ENCODE assay signal across 10 mouse cellular contexts in the genomic region with DNA sequence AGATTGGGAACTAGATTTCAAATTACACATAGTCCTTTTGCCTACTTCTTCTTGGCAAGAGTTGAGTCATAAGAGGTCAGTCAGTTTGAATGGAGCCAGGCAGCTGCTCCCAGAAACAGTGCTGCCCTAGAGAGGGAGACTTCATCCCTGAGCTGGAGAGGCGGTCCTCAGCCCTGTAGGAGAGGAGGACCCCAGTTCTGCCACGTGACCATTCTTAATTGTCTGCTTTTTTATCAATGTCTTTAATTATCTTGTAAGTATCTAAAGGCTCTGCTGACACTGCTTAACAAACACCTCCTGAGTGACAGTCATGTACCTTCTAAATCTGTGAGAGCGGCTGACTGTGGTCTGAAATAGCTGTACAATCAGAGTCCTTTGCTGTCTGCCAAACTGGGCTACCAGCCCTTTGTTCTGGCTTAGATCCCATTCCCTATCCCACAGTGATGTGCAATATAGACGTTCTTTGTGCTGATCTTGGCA. TPM values are rescaled to one million over a fixed set of nuclear protein-coding genes. Genes with fewer than 3 reads are reported as not detected.
DNase-seq lines count a peak whose midpoint lies in the region; ATAC-seq and TF ChIP-seq lines count a peak whose summit lies in the region.
"Had no signal": no experiment of that assay in that cellular context is flagged by ENCODE, and none has a peak within 500 bp of the region (broad histone marks: within the 10 kb centered on the region; RNA-seq: fewer than 3 reads in every experiment).

No protein-coding gene starts in this region.

- H3K9ac ChIP-seq in heart, embryonic 12.5 days, result no peak overlapping the region
- H3K9ac ChIP-seq: limb, embryonic 12.5 days; midbrain, embryonic 12.5 days had no signal

- WGBS in heart, embryonic 12.5 days, result 39% methylated on average over 4 of the region's 4 CpGs
- WGBS in thymus, adult 2 months, result 95% methylated on average over 4 of the region's 4 CpGs

- no peaks in the 10 kb centered on the region for H3K36me3 ChIP-seq in heart, embryonic 12.5 days
- no peaks in the 10 kb centered on the region for H3K36me3 ChIP-seq in thymus, adult 2 months (ENCODE audit: control insufficient read depth, insufficient read depth, low read length)
- H3K36me3 ChIP-seq: midbrain, embryonic 12.5 days had no signal

- H3K9me3 ChIP-seq in heart, embryonic 12.5 days (replicated peaks), result no peaks in the 10 kb centered on the region
- H3K9me3 ChIP-seq: limb, embryonic 12.5 days; midbrain, embryonic 12.5 days had no signal

- TF ChIP-seq CTCF in brain, embryonic 14.5 days (IDR thresholded peaks at IDR 0.05; ENCODE audit: borderline replicate concordance, extremely low read depth, insufficient read depth, insufficient read length), result no peak
- TF ChIP-seq CTCF in thymus, adult 2 months (IDR thresholded peaks at IDR 0.05; ENCODE audit: borderline replicate concordance, control insufficient read depth, extremely low read depth, insufficient read depth, low read length, poor library complexity), result no peak

- peak; percentile 52 for DNase-seq in layer of hippocampus, adult 11-12 months (ENCODE audit: low spot score)
- DNase-seq in layer of hippocampus, postnatal 25 days (ENCODE audit: extremely low spot score in 1 of 2, low spot score in 1 of 2), result no peak
- peak; percentile 79 for DNase-seq in brain, embryonic 14.5 days (ENCODE audit: low read depth)
- DNase-seq in left cerebral cortex, postnatal 25 days (ENCODE audit: low spot score in 2 of 2), result peak; percentile 24 to 68
- no peak for DNase-seq in spleen, postnatal 36 days (ENCODE audit: low spot score in 2 of 2)
- no peak for DNase-seq in thymus, adult 2 months
- DNase-seq: kidney, adult 8-10 months had no signal

- peaks cover 15% of the 10 kb centered on the region for H3K4me1 ChIP-seq in heart, embryonic 12.5 days (replicated peaks)
- no peaks in the 10 kb centered on the region for H3K4me1 ChIP-seq in thymus, adult 2 months (replicated peaks; ENCODE audit: control insufficient read depth, insufficient read depth, low read length)
- H3K4me1 ChIP-seq: limb, embryonic 12.5 days; midbrain, embryonic 12.5 days had no signal

- no peak overlapping the region for H3K4me3 ChIP-seq in heart, embryonic 12.5 days
- H3K4me3 ChIP-seq in thymus, adult 2 months (ENCODE audit: control insufficient read depth, insufficient read depth, low read length), result no peak overlapping the region
- H3K4me3 ChIP-seq: limb, embryonic 12.5 days; midbrain, embryonic 12.5 days had no signal

- 0 out of 2 replicates have a peak overlapping the region, but pooled peaks have one; percentile 41 for H3K27ac ChIP-seq in heart, embryonic 12.5 days (ENCODE audit: poor library complexity, severe bottlenecking)
- H3K27ac ChIP-seq in thymus, adult 2 months (ENCODE audit: control insufficient read depth, insufficient read depth, low read length), result no peak overlapping the region
- H3K27ac ChIP-seq: limb, embryonic 12.5 days; midbrain, embryonic 12.5 days had no signal

- H3K4me2 ChIP-seq in heart, embryonic 12.5 days, result no peak overlapping the region
- H3K4me2 ChIP-seq: limb, embryonic 12.5 days; midbrain, embryonic 12.5 days had no signal

- 0 out of 2 replicates have a peak, but pooled peaks have one; percentile 29 for ATAC-seq in heart, embryonic 12.5 days (ENCODE audit: insufficient number of reproducible peaks, low FRiP score)

- intact Hi-C loops in left cerebral cortex, postnatal 25 days (cut with DNase I), result loop anchor here (5.0 kb wide), 1 partner anchor 35 kb away; no protein-coding TSS in a partner anchor

- H3K27me3 ChIP-seq in heart, embryonic 12.5 days (replicated peaks), result no peaks in the 10 kb centered on the region
- H3K27me3 ChIP-seq in thymus, adult 2 months (ENCODE audit: control insufficient read depth, insufficient read depth, low read length), result no peaks in the 10 kb centered on the region
- H3K27me3 ChIP-seq: limb, embryonic 12.5 days; midbrain, embryonic 12.5 days had no signal

- TF ChIP-seq POLR2A in brain, embryonic 14.5 days (IDR thresholded peaks at IDR 0.05; ENCODE audit: borderline replicate concordance, extremely low read depth, insufficient read depth, insufficient read length, poor library complexity, severe bottlenecking), result no peak
- no peak for TF ChIP-seq POLR2A in thymus, adult 2 months (IDR thresholded peaks at IDR 0.05; ENCODE audit: control insufficient read depth, extremely low read depth, insufficient read depth, low read length, poor library complexity)

RNA-seq across cellular contexts. Expression of a gene that starts 11.3 kb away (rescaled TPM):
- 1 to 10 TPM; 6.4 to 6.5 TPM for total RNA-seq in layer of hippocampus, postnatal 25 days (2021)
- polyA plus RNA-seq in brain, embryonic 14.5 days (2012; rRNA removed), result 15.4 and 16.5 TPM in 2 replicates
- 37.8 and 40.8 TPM in 2 replicates for polyA plus RNA-seq in heart, embryonic 12.5 days (2016; fragmentation: Nextera tagmentation; extraction: Ambion mirVana)
- 1 to 10 TPM; 6.1 to 7.2 TPM for total RNA-seq in left cerebral cortex, postnatal 25 days (2021)
- polyA plus RNA-seq in thymus, adult 2 months (2012; rRNA removed), result 56.4 and 59.1 TPM in 2 replicates

Comparison
In these comparisons a context has a peak if more than half of its experiments do, and no peak if none do; other contexts are left out.
1. DNase-seq: peak in layer of hippocampus, adult 11-12 months (single experiment), brain, embryonic 14.5 days (single experiment) and left cerebral cortex, postnatal 25 days (2 of 2); none in layer of hippocampus, postnatal 25 days (0 of 2), spleen, postnatal 36 days (0 of 2) and thymus, adult 2 months (single experiment).